Mouse (Mus musculus): ENCODE results near the gene Ubr4. TPM values are rescaled to one million over a fixed set of nuclear protein-coding genes. Genes with fewer than 3 reads are reported as not detected.

The Ubr4 gene
- total and polyA plus RNA-seq, 2 experiments from 2014 or later, result 41.0 to 80.6 TPM

DNA sequence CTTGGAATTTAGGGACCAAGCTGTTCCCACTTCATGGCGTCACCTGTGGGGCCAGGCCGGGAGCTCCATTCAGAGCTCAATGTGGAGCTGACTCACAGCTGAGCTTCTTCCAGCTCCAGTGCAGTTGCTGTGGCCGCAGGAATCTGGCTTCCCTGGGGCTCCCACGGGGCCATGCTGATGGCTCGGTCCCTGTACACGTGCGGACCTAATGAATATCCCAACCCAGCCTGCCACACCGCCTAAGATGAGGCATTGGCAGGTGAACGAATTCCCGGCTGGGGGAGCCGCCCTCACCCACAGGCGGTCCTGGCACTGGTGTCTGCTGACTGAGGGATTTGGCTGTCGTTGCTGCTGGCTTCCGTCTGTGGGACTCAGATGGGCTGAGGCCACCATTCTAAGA lies 148.4 kb downstream of the Ubr4 start:
- Histone ChIP-seq H3K4me2 (ENCODE audit: low read depth, low read length) (no peak overlapping the region), H3K4me3 (ENCODE audit: low read depth, low read length) (no peak overlapping the region), H3K27me3 (ENCODE audit: control insufficient read depth, insufficient read depth, low read length) (no peaks in the 10 kb centered on the region), H3K27ac (ENCODE audit: low read depth) (no peak overlapping the region), H3K36me3 (replicated peaks; ENCODE audit: control insufficient read depth, insufficient read depth, low read length) (no peaks in the 10 kb centered on the region), H3K4me1 (ENCODE audit: control insufficient read depth, insufficient read depth) (no peaks in the 10 kb centered on the region), H3K9ac (replicated peaks; ENCODE audit: low read depth, low read length) (no peak overlapping the region), H3K9me3 (replicated peaks; ENCODE audit: control insufficient read depth, low read length) (no peaks in the 10 kb centered on the region)
- no peak for DNase-seq (ENCODE audit: low spot score)
- 47% methylated on average over 14 of the region's 14 CpGs for WGBS
- TF ChIP-seq CTCF (IDR thresholded peaks at IDR 0.05; ENCODE audit: low read depth) (no peak), EP300 (IDR thresholded peaks at IDR 0.05; ENCODE audit: low read depth) (no peak)
- ATAC-seq (ENCODE audit: insufficient read depth, low read depth), result peak; percentile 29; the same call in 1 of the 2 replicates

DNA sequence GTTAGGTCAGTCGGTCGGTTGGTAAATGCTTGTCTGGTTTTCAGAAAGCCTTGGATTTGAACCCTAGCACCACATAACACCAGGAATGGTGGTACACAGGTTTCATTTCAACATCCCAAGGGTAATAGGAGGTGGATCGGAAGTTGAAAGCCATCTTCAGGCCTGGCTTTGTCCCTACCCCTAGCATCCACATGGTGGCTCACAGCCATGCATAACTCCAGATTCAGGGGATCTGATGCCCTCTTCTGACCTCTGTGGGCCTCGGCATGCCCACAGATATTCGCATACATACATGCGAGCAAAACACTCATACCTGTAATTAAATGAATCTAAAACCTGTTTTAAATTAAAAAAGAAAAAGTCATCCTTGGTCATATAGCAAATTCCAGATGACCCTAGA lies 149.3 kb downstream of the Ubr4 start:
- WGBS, result 75% methylated on average over 6 of the region's 6 CpGs
- Histone ChIP-seq H3K4me1 (ENCODE audit: control insufficient read depth, insufficient read depth) (no peaks in the 10 kb centered on the region), H3K4me3 (ENCODE audit: low read depth, low read length) (no peak overlapping the region), H3K9me3 (replicated peaks; ENCODE audit: control insufficient read depth, low read length) (no peaks in the 10 kb centered on the region), H3K27me3 (ENCODE audit: control insufficient read depth, insufficient read depth, low read length) (no peaks in the 10 kb centered on the region), H3K36me3 (replicated peaks; ENCODE audit: control insufficient read depth, insufficient read depth, low read length) (no peaks in the 10 kb centered on the region), H3K4me2 (ENCODE audit: low read depth, low read length) (no peak overlapping the region), H3K9ac (replicated peaks; ENCODE audit: low read depth, low read length) (no peak overlapping the region), H3K27ac (ENCODE audit: low read depth) (no peak overlapping the region)
- TF ChIP-seq CTCF (IDR thresholded peaks at IDR 0.05; ENCODE audit: low read depth) (0 out of 2 replicates have a peak, but pooled peaks have one; percentile 18), EP300 (IDR thresholded peaks at IDR 0.05; ENCODE audit: low read depth) (no peak)
- no peak for DNase-seq (ENCODE audit: low spot score)
- no peak for ATAC-seq (ENCODE audit: insufficient read depth, low read depth)

DNA sequence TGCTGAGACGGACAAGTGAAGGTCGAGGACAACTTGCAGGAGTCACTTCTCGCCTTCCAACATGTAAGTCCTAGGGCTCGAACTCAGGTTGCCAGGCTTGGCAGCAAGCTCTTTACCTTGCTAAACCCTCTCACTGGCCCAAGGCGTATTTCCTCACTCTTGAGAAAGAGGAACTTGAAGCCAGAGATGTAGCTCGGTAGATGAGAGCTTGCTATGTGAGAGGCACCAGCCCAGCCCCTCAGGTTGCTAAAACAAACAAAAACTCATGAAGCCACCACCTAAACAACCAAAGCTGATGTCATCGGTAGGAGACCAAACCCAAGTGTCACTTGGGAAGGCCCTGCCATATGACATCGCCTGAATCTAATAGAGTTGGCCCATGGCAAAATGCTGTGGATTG lies 151.5 kb downstream of the Ubr4 start:
- no peaks in the 10 kb centered on the region for H3K9me3 ChIP-seq (replicated peaks; ENCODE audit: control insufficient read depth, low read length)
- no peak overlapping the region for H3K27ac ChIP-seq (ENCODE audit: low read depth)
- no peaks in the 10 kb centered on the region for H3K4me1 ChIP-seq (ENCODE audit: control insufficient read depth, insufficient read depth)
- TF ChIP-seq CTCF (IDR thresholded peaks at IDR 0.05; ENCODE audit: low read depth) (no peak), EP300 (IDR thresholded peaks at IDR 0.05; ENCODE audit: low read depth) (no peak)
- no peaks in the 10 kb centered on the region for H3K27me3 ChIP-seq (ENCODE audit: control insufficient read depth, insufficient read depth, low read length)
- 75% methylated on average over 8 of the region's 8 CpGs for WGBS
- no peak for ATAC-seq (ENCODE audit: insufficient read depth, low read depth)
- no peaks in the 10 kb centered on the region for H3K36me3 ChIP-seq (replicated peaks; ENCODE audit: control insufficient read depth, insufficient read depth, low read length)
- no peak overlapping the region for H3K4me3 ChIP-seq (ENCODE audit: low read depth, low read length)
- H3K4me2 ChIP-seq (ENCODE audit: low read depth, low read length), result no peak overlapping the region
- DNase-seq (ENCODE audit: low spot score), result no peak
- H3K9ac ChIP-seq (replicated peaks; ENCODE audit: low read depth, low read length), result no peak overlapping the region

DNA sequence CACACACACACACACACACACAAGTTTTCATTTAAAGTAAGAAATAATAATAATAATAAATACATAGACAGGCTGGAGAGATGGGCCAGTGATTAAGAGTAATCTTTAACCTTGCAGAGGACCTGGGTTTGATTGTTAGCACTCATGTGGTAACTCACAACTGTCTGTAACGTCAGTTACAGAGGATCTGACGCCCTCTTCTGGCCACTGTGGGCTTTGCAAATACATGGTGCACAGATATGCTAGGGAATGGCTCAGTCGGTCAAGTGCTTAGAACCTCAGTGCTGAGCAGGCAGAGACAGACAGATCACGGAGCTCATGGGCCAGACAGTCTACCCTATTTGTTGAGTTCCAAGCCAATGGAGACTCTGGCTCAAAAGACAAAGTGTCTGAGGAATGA lies 153.3 kb downstream of the Ubr4 start:
- no peaks in the 10 kb centered on the region for H3K4me1 ChIP-seq (ENCODE audit: control insufficient read depth, insufficient read depth)
- no peak overlapping the region for H3K9ac ChIP-seq (replicated peaks; ENCODE audit: low read depth, low read length)
- no peaks in the 10 kb centered on the region for H3K27me3 ChIP-seq (ENCODE audit: control insufficient read depth, insufficient read depth, low read length)
- H3K9me3 ChIP-seq (replicated peaks; ENCODE audit: control insufficient read depth, low read length), result no peaks in the 10 kb centered on the region
- H3K27ac ChIP-seq (ENCODE audit: low read depth), result no peak overlapping the region
- TF ChIP-seq EP300 (IDR thresholded peaks at IDR 0.05; ENCODE audit: low read depth) (no peak), CTCF (IDR thresholded peaks at IDR 0.05; ENCODE audit: low read depth) (no peak)
- H3K4me3 ChIP-seq (ENCODE audit: low read depth, low read length), result no peak overlapping the region
- WGBS, result 76% methylated on average over 4 of the region's 4 CpGs
- no peak overlapping the region for H3K4me2 ChIP-seq (ENCODE audit: low read depth, low read length)
- no peaks in the 10 kb centered on the region for H3K36me3 ChIP-seq (replicated peaks; ENCODE audit: control insufficient read depth, insufficient read depth, low read length)
- no peak for ATAC-seq (ENCODE audit: insufficient read depth, low read depth)
- DNase-seq (ENCODE audit: low spot score), result no peak

DNA sequence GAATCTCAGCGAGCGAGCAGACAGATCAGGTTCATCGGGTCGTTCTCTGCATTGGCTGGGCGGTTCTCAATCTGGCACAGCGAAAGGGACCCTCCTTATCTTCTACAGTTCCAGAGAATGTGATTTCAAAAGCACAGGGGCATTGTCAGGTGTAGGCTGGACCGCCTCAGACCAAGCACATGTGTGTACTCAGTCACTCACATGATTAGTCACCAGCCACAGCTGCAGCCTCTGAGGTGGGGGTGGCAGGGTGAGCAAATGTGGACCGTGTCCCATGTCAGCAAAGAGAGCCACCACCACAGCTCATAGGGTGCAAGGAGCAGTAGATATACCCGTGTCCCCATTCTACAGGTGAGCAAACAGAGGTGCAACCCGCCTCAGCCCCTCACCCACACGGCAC lies 154.3 kb downstream of the Ubr4 start:
- Histone ChIP-seq H3K9me3 (replicated peaks; ENCODE audit: control insufficient read depth, low read length) (no peaks in the 10 kb centered on the region), H3K9ac (replicated peaks; ENCODE audit: low read depth, low read length) (no peak overlapping the region), H3K27ac (ENCODE audit: low read depth) (no peak overlapping the region), H3K36me3 (replicated peaks; ENCODE audit: control insufficient read depth, insufficient read depth, low read length) (no peaks in the 10 kb centered on the region), H3K27me3 (ENCODE audit: control insufficient read depth, insufficient read depth, low read length) (no peaks in the 10 kb centered on the region), H3K4me2 (ENCODE audit: low read depth, low read length) (no peak overlapping the region), H3K4me1 (ENCODE audit: control insufficient read depth, insufficient read depth) (no peaks in the 10 kb centered on the region), H3K4me3 (ENCODE audit: low read depth, low read length) (no peak overlapping the region)
- WGBS, result 85% methylated on average over 11 of the region's 11 CpGs
- DNase-seq (ENCODE audit: low spot score) (no peak), ATAC-seq (ENCODE audit: insufficient read depth, low read depth) (no peak)
- TF ChIP-seq EP300 (IDR thresholded peaks at IDR 0.05; ENCODE audit: low read depth), result no peak
- no peak for TF ChIP-seq CTCF (IDR thresholded peaks at IDR 0.05; ENCODE audit: low read depth)

GRCm38 (mm10) chr4:139509069-139509468 lies 156.7 kb downstream of the Ubr4 start:
- DNase-seq (ENCODE audit: low spot score) (no peak), ATAC-seq (ENCODE audit: insufficient read depth, low read depth) (no peak)
- WGBS, result 88% methylated on average over 2 of the region's 2 CpGs

More at GRCm38 (mm10) chr4:139509069-139509468, 156.7 kb downstream of the Ubr4 start:
- no peak overlapping the region for H3K4me2 ChIP-seq (ENCODE audit: low read depth, low read length)
- no peaks in the 10 kb centered on the region for H3K4me1 ChIP-seq (ENCODE audit: control insufficient read depth, insufficient read depth)
- no peak overlapping the region for H3K4me3 ChIP-seq (ENCODE audit: low read depth, low read length)
- H3K9ac ChIP-seq (replicated peaks; ENCODE audit: low read depth, low read length), result no peak overlapping the region
- H3K27ac ChIP-seq (ENCODE audit: low read depth), result no peak overlapping the region
- no peaks in the 10 kb centered on the region for H3K27me3 ChIP-seq (ENCODE audit: control insufficient read depth, insufficient read depth, low read length)
- no peaks in the 10 kb centered on the region for H3K9me3 ChIP-seq (replicated peaks; ENCODE audit: control insufficient read depth, low read length)
- TF ChIP-seq CTCF (IDR thresholded peaks at IDR 0.05; ENCODE audit: low read depth) (no peak), EP300 (IDR thresholded peaks at IDR 0.05; ENCODE audit: low read depth) (no peak)
- H3K36me3 ChIP-seq (replicated peaks; ENCODE audit: control insufficient read depth, insufficient read depth, low read length), result no peaks in the 10 kb centered on the region
